Mouse (Mus musculus) activated CD4-positive, CD25-positive, alpha-beta regulatory T cell, adult 4 months (primary cell): Measurements from ENCODE around the gene Ocel1. TPM values are rescaled to one million over a fixed set of nuclear protein-coding genes. Genes with fewer than 3 reads are reported as not detected.

Source experiments
- ATAC-seq: one replicate; pipeline ENCODE4 v1.8.0; 2017
- polyA plus RNA-seq, 2 experiments: library from polyadenylated mRNA; unstranded; fragments of 100-300 nt; shearing (Covaris generic); gene quantifications; one replicate each; pipeline ENCODE4 v1.2.1; 2017

Gene Ocel1
- polyA plus RNA-seq, 2 experiments from 2014 or later, result 3.7 to 4.9 TPM

DNA sequence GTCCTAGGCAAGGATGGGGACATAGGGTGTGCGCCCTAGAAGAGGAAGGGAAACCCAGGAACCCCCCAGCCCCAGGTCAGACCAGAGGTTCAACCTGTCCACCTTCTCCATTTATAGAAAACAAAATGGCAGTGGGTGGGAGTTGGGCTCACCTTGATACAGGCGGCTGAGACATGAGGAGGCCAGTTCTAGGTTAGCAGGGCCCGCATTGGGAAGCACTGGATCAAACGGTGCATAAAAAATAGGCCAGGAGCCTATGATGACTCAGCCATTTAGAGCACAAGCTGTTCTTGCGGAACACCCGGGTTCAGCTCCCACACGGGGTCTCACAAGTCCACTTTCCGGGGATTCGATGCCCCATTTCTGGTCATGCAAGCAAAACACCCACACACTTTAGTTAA is 33.9 kb downstream of the Ocel1 start:
- ATAC-seq, result no peak

DNA sequence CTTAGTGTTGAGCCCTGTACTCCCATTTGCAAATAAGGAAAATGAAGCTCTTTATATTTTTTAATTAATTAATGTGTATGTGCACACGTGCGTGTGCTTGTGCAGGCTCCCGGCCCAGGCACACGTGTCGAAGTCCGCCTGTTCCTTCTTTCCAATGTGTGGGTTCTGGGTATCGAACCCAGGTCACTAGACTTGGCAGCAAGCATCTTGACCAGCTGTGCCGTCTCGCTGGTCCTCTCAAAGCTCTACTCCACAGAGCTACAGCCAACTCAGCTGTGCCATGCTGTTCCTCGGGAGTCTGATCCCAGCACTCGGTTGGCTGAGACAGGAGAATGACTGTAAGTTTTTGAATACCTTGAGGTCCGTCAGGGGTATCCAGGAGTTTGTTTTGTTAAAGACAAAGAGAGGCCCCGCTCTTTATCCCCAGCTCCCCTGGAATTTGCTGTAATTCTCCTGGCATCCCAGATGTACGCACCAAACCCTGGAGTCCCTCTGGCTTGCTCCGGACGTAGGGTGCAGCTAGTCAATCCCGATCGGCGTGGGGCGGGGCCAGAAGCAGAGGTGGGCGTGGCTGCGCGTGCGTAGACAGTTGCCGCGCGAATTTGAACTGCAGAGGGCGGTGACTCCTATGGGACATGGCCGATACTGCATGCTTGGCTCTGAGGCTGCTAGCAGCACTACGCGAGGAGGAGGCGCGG is 34.5 kb downstream of the Ocel1 start, which contains the start of gene Ankle1:
Gene Ankle1 (plus strand): TSS at position 610 of the 698 bp plus-strand sequence.
- ATAC-seq, result peak; percentile 93

DNA sequence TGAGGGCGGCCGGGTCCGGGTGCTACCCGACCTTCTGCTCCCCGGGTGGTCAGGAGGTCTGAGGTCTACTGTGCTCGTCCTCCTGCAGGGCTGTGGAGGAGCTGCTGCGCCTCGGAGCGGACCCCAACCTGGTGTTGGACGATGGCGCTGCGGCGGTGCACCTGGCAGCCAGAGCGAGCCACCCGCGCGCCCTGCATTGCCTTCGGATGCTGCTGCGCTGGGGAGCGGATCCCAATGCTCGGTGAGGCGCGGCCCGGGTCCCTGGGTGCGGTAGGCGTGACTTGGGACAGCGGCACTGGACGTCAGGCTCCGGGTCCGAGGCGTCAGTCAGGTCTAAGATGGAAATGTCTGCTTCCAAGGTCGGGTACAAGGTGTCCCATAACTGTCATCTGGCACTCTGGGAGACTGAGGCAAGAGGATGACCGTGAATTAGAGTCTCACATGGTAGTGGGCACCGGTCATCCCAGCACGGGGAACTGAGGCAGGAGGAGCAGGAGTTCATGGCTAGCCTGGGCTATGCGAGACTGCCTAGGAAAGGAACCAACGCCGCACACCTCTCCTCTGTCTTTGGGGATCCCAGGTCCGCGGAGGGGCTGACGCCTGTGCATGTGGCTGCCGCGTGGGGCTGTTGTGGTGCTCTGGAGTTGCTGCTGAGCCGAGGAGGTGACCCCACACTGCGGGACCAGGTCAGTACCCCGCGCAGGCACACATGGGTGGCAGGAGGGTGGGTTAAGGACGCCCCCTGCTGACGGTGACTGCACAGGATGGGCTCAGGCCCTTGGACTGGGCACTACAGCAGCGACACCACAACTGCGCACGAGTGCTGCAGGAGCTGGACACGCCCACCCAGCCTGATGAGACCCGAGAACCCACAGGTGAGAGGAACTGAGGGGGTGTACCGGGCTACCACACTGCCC is 35.3 kb downstream of the Ocel1 start:
- ATAC-seq, result peak; percentile 24

DNA sequence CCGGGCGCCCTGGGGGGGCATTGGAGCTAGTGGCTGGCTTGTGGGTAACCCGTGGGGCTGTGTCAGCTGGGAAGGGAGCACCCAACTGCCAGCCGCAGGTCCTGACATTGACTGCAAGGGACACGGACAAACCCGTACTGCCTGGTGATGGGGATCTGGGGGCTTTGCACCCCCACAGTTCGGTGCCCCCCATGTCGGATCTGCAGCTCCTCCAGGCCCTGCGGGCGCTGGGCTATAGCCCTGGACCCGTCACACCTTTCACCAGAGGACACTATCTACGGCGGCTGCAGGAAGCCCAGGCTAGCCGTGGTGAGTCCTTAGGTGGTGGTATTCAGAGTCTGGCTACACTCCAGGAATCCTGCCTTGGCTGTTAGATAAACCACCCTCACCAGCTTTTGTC is 36.3 kb downstream of the Ocel1 start:
- ATAC-seq, result no peak

DNA sequence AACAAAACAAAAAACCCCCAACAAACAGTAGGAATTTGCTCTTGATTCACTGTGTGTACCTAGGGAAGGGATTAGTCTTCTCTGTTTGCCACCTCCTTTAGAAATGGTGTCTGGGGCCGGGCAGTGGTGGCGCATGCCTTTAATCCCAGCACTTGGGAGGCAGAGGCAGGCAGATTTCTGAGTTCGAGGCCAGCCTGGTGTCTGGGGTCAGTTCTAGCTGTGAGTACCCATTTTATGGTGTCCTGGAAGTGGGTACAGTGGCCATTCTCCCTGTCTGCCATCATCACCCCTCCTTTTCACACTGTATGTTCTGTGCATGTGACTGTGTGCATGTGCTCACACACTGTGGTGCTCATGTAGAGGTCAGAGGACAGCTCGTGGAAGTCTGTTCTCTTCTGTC is 37.1 kb downstream of the Ocel1 start:
- no peak for ATAC-seq

DNA sequence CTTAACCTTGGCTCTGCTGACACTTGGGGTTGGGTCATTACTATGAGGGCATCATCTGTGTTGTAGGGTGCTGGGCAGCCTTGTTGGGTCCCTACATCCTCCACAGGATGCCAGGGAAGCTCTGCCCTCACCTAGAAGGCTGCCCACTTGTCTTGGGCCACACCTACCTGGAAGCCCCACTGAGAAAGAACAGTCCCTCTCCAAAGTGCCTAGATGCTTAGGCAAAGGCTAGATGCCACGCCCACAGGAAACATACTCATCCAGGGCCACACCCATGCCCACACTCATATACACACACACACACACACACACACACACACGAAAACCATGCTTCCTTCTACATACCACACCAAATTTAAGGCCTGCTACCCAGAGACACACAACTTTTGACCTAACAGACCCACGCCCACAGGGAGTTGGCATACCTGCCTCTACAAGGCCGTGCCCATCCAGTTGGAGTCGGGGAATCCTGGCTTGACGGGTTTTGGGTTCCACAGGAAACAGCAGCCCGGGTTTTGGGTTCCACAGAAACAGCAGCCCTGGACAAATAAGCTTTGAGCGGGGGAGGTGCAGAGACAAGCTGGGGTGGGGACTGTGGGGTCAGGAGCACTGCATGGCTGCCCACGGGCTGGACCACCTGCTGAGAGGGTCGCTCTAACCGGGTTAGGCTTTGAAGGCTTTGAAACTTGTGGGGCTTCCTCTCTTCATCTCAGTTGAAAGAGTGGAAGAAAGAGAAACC is 40.6 kb downstream of the Ocel1 start:
- ATAC-seq, result peak; percentile 36

DNA sequence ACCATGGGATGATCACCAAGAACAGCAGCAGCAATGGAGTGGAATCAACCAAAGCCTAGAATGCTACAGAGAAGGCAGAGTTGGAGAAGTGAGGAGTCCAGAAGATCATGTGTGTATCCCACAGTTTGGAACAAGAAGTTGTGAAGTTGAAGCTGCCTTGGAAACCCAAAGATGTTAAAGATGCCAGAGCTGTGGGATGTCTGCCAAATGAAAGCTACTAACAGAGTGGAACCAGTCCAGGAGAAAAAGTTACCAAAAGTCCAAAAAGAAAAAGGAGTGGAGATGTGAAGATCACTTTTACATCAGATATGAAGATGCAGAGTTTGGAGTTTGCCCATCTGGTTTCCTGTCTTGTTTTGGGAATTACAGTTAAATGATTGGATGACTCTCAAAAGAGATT is 51.0 kb downstream of the Ocel1 start:
- no peak for ATAC-seq

Other genes starting within 250 kb of the Ocel1 start
- 10 to 100 TPM; 18.3 to 18.5 TPM for gene Myo9b, start 98.6 kb upstream of the Ocel1 start, polyA plus RNA-seq
- gene Haus8, start 98.4 kb upstream of the Ocel1 start, polyA plus RNA-seq, result 10 to 100 TPM; 27.3 to 35.0 TPM
- gene Use1, start 4.5 kb upstream of the Ocel1 start, polyA plus RNA-seq, result 100 to 1,000 TPM; 302 to 322 TPM
- gene Nr2f6, start 10.7 kb downstream of the Ocel1 start, polyA plus RNA-seq, result under 1 TPM in 1 of 2 experiments, not detected in 1; 0.45 TPM
- gene Ushbp1, start 24.5 kb downstream of the Ocel1 start, polyA plus RNA-seq, result under 1 TPM in 1 of 2 experiments, not detected in 1; 0.28 TPM
- gene Babam1, start 25.6 kb downstream of the Ocel1 start, polyA plus RNA-seq, result 10 to 100 TPM; 59.2 to 67.9 TPM
- 1 to 10 TPM; 1.7 to 2.4 TPM for gene Ankle1, start 34.7 kb downstream of the Ocel1 start, polyA plus RNA-seq
- gene Abhd8, start 92.4 kb downstream of the Ocel1 start, polyA plus RNA-seq, result 10 to 100 TPM; 24.7 to 29.0 TPM
- 100 to 1,000 TPM in 1 of 2 experiments, 10 to 100 TPM in 1; 70.3 to 101 TPM for gene Mrpl34, start 93.7 kb downstream of the Ocel1 start, polyA plus RNA-seq
- gene Dda1, start 97.9 kb downstream of the Ocel1 start, polyA plus RNA-seq, result 10 to 100 TPM; 26.8 to 30.6 TPM
- gene Ano8, start 114.7 kb downstream of the Ocel1 start, polyA plus RNA-seq, result under 1 TPM in 1 of 2 experiments, not detected in 1; 0.24 TPM
- 1 to 10 TPM; 3.9 to 5.1 TPM for gene Gtpbp3, start 116.8 kb downstream of the Ocel1 start, polyA plus RNA-seq
- gene Plvap, start 140.5 kb downstream of the Ocel1 start, polyA plus RNA-seq, result not detected
- gene Ccdc194, start 154.4 kb downstream of the Ocel1 start, polyA plus RNA-seq, result not detected
- 100 to 1,000 TPM in 1 of 2 experiments, 10 to 100 TPM in 1; 40.2 to 113 TPM for gene Bst2, start 166.2 kb downstream of the Ocel1 start, polyA plus RNA-seq
- gene Mvb12a, start 171.6 kb downstream of the Ocel1 start, polyA plus RNA-seq, result 10 to 100 TPM; 59.3 to 71.7 TPM
- 1 to 10 TPM in 1 of 2 experiments, under 1 TPM in 1; 0.99 to 1.7 TPM for gene Tmem221, start 187.6 kb downstream of the Ocel1 start, polyA plus RNA-seq
- under 1 TPM in 1 of 2 experiments, not detected in 1; 0.15 TPM for gene Nxnl1, start 195.3 kb downstream of the Ocel1 start, polyA plus RNA-seq
- gene Slc27a1, start 197.6 kb downstream of the Ocel1 start, polyA plus RNA-seq, result 1 to 10 TPM; 4.4 to 8.9 TPM
- gene Pgls, start 220.9 kb downstream of the Ocel1 start, polyA plus RNA-seq, result 10 to 100 TPM; 77.4 to 87.4 TPM
- 1 to 10 TPM; 1.9 to 3.9 TPM for gene Fam129c, start 226.3 kb downstream of the Ocel1 start, polyA plus RNA-seq
- gene Colgalt1, start 239.7 kb downstream of the Ocel1 start, polyA plus RNA-seq, result 10 to 100 TPM; 10.5 to 11.4 TPM